Comparison of ENCODE assay signal across 7 mouse cellular contexts in the genomic region with DNA sequence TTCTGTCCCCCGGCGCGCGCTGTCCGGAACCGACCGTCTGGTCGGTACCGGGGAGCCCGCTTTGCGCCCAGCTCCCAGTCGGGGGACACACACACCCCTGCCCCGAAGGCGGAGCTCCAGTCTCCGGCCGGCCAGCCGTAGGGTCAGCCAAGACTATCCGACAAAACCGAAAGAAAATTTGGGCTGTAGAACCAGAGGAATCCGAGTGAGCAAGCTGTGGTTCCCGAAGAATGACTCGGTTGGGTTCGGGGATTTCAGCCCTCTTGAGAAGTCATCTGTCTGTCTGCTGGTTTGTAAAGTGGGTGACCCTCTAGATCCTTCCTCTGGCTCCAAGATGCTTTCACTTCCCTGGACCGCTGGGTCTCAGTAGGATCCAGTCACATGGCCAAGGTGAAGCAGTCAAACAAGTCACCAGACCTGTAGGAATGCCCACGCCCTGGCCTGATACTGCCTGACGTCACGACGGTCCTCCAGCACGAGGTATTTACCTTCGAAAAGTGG. TPM values are rescaled to one million over a fixed set of nuclear protein-coding genes. Genes with fewer than 3 reads are reported as not detected.
DNase-seq lines count a peak whose midpoint lies in the region; ATAC-seq and TF ChIP-seq lines count a peak whose summit lies in the region.

A gene (minus strand): TSS at position 384 of the 501 bp plus-strand sequence.

- H3K4me3 ChIP-seq in embryonic facial prominence, embryonic 14.5 days (ENCODE audit: low read depth, low read length): peak within 1 kb of the TSS; percentile 57
- peak within 1 kb of the TSS; percentile 74 for H3K4me3 ChIP-seq in heart, embryonic 15.5 days
- H3K4me3 ChIP-seq in macrophage (ENCODE audit: inconsistent target): peak within 1 kb of the TSS; percentile 57
- peak within 1 kb of the TSS; percentile 61 for H3K4me3 ChIP-seq in stomach, postnatal 0 days (ENCODE audit: low read depth, low read length)

- H3K27me3 ChIP-seq in embryonic facial prominence, embryonic 14.5 days (replicated peaks; ENCODE audit: control insufficient read depth, insufficient read depth, low read length): peaks cover 32% of the 10 kb centered on the region
- H3K27me3 ChIP-seq in heart, embryonic 15.5 days: peaks cover 32% of the 10 kb centered on the region
- H3K27me3 ChIP-seq in stomach, postnatal 0 days (ENCODE audit: control insufficient read depth, insufficient read depth, low read length): no peaks in the 10 kb centered on the region

- no peaks in the 10 kb centered on the region for H3K4me1 ChIP-seq in embryonic facial prominence, embryonic 14.5 days (ENCODE audit: control insufficient read depth, insufficient read depth, low read length)
- peaks cover 11% of the 10 kb centered on the region for H3K4me1 ChIP-seq in heart, embryonic 15.5 days (replicated peaks)
- H3K4me1 ChIP-seq in stomach, postnatal 0 days (replicated peaks; ENCODE audit: control insufficient read depth, insufficient read depth): no peaks in the 10 kb centered on the region; the same call in 1 of the 2 replicates

- H3K79me2 ChIP-seq in macrophage (ENCODE audit: inconsistent target): peaks cover 43% of the 10 kb centered on the region; the same call in 1 of the 2 replicates

- H3K9ac ChIP-seq in embryonic facial prominence, embryonic 14.5 days (ENCODE audit: low read depth, low read length): peak within 1 kb of the TSS; percentile 65
- peak within 1 kb of the TSS; percentile 68 for H3K9ac ChIP-seq in heart, embryonic 15.5 days
- peak within 1 kb of the TSS; percentile 75 for H3K9ac ChIP-seq in stomach, postnatal 0 days (ENCODE audit: low read length)

- DNase-seq in adrenal gland, postnatal 25 days: peak; percentile 52
- peak; percentile 28 for DNase-seq in embryonic facial prominence, embryonic 14.5 days (ENCODE audit: low spot score)
- peak; percentile 74 for DNase-seq in kidney, postnatal 10 days
- peak; percentile 88 for DNase-seq in stomach, postnatal 0 days (ENCODE audit: low spot score)
- no peak for DNase-seq in layer of hippocampus, postnatal 25 days (ENCODE audit: extremely low spot score in 1 of 2, low spot score in 1 of 2)

- TF ChIP-seq CTCF in stomach, postnatal 0 days (IDR thresholded peaks at IDR 0.05; ENCODE audit: low read depth): no peak

- 3% methylated on average over 29 of the region's 30 CpGs for WGBS in embryonic facial prominence, embryonic 14.5 days
- WGBS in heart, embryonic 15.5 days: 2% methylated on average over 30 of the region's 30 CpGs
- 11% methylated on average over 30 of the region's 30 CpGs for WGBS in macrophage (ENCODE audit: missing documents)
- WGBS in stomach, postnatal 0 days: 7% methylated on average over 30 of the region's 30 CpGs

- H3K27ac ChIP-seq in embryonic facial prominence, embryonic 14.5 days (replicated peaks; ENCODE audit: low read depth, low read length): no peak within 1 kb of the TSS
- peak within 1 kb of the TSS; percentile 23; the same call in 1 of the 2 replicates for H3K27ac ChIP-seq in heart, embryonic 15.5 days
- H3K27ac ChIP-seq in macrophage: 0 out of 2 replicates have a peak within 1 kb of the TSS, but pooled peaks have one; percentile 15
- peak within 1 kb of the TSS; percentile 61 for H3K27ac ChIP-seq in stomach, postnatal 0 days (replicated peaks)

- peak within 1 kb of the TSS; percentile 95 for H3K4me2 ChIP-seq in embryonic facial prominence, embryonic 14.5 days (ENCODE audit: low read depth, low read length)
- peak within 1 kb of the TSS; percentile 97 for H3K4me2 ChIP-seq in heart, embryonic 15.5 days
- peak within 1 kb of the TSS; percentile 92 for H3K4me2 ChIP-seq in stomach, postnatal 0 days (replicated peaks; ENCODE audit: low read depth)

- no peaks in the 10 kb centered on the region for H3K36me3 ChIP-seq in embryonic facial prominence, embryonic 14.5 days (ENCODE audit: control insufficient read depth, insufficient read depth, low read length)
- 0 out of 2 replicates have a peak, but pooled peaks cover 3% of the 10 kb centered on the region for H3K36me3 ChIP-seq in heart, embryonic 15.5 days
- H3K36me3 ChIP-seq in macrophage (ENCODE audit: inconsistent target): peaks cover 22% of the 10 kb centered on the region; the same call in 1 of the 2 replicates
- H3K36me3 ChIP-seq in stomach, postnatal 0 days (ENCODE audit: control insufficient read depth, insufficient read depth, low read length): peaks cover 3% of the 10 kb centered on the region; the same call in 1 of the 2 replicates

- ATAC-seq in embryonic facial prominence, embryonic 14.5 days (ENCODE audit: low read depth): 0 out of 2 replicates have a peak, but pooled peaks have one; percentile 34
- no peak for ATAC-seq in heart, embryonic 15.5 days (replicated peaks; ENCODE audit: insufficient number of reproducible peaks, insufficient read depth, low FRiP score, low read depth)
- ATAC-seq in stomach, postnatal 0 days (ENCODE audit: low FRiP score, low TSS enrichment): peak; percentile 85

- H3K9me3 ChIP-seq in embryonic facial prominence, embryonic 14.5 days (ENCODE audit: control insufficient read depth, low read length): 0 out of 2 replicates have a peak, but pooled peaks cover 3% of the 10 kb centered on the region
- H3K9me3 ChIP-seq in heart, embryonic 15.5 days (replicated peaks): no peaks in the 10 kb centered on the region
- no peaks in the 10 kb centered on the region for H3K9me3 ChIP-seq in stomach, postnatal 0 days (ENCODE audit: control insufficient read depth, low read length)

- no peak for TF ChIP-seq EP300 in stomach, postnatal 0 days (optimal IDR thresholded peaks at IDR 0.05)

RNA-seq across cellular contexts. Expression of the gene that starts here (rescaled TPM):
- total RNA-seq in adrenal gland, postnatal 25 days (2021): 5.5 and 7.1 TPM in 2 replicates
- 5.7 and 6.0 TPM in 2 replicates for polyA plus RNA-seq in embryonic facial prominence, embryonic 14.5 days (2014; fragmentation: Nextera tagmentation; extraction: Ambion mirVana)
- 9.0 and 10.2 TPM in 2 replicates for polyA plus RNA-seq in heart, embryonic 15.5 days (2015; fragmentation: Nextera tagmentation; extraction: Ambion mirVana)
- total RNA-seq in macrophage (2018; cell fraction: chromatin; rRNA removed): 100 to 1,000 TPM in 19 of 26 experiments, 10 to 100 TPM in 7; 38.5 to 511 (median 181) TPM
- total RNA-seq in macrophage (2018; cell fraction: cytosol; rRNA removed): 100 to 1,000 TPM in 21 of 26 experiments, 10 to 100 TPM in 5; 78.1 to 341 (median 209) TPM
- total RNA-seq in macrophage (2018; cell fraction: nucleus; rRNA removed): 100 to 1,000 TPM in 24 of 26 experiments, 10 to 100 TPM in 2; 63.6 to 577 (median 286) TPM
- polyA plus RNA-seq in macrophage (2018): 84.4 to 133 TPM (median 111 TPM) in 3 replicates
- 15.8 and 18.1 TPM in 2 replicates for polyA plus RNA-seq in stomach, postnatal 0 days (2015; fragmentation: Nextera tagmentation; extraction: Ambion mirVana)
- 1 to 10 TPM in 1 of 2 experiments, under 1 TPM in 1; 0.62 to 1.1 TPM for total RNA-seq in layer of hippocampus, postnatal 25 days (2021)

Comparison
In these comparisons a context has a peak if more than half of its experiments do, and no peak if none do; other contexts are left out.
1. DNase-seq: peak in adrenal gland, postnatal 25 days (single experiment), embryonic facial prominence, embryonic 14.5 days (single experiment), kidney, postnatal 10 days (single experiment) and stomach, postnatal 0 days (single experiment); none in layer of hippocampus, postnatal 25 days (0 of 2).
2. Peak in every context shown above with its lines, with median percentiles within 50 percentile points of each other: H3K4me2 ChIP-seq, H3K4me3 ChIP-seq and H3K9ac ChIP-seq.